Mouse (Mus musculus): Measurements from ENCODE around the gene Smpd3. TPM values are rescaled to one million over a fixed set of nuclear protein-coding genes. Genes with fewer than 3 reads are reported as not detected.

Smpd3 gene
- total RNA-seq, 1 experiment from 2014 or later, result 0.25 TPM

DNA sequence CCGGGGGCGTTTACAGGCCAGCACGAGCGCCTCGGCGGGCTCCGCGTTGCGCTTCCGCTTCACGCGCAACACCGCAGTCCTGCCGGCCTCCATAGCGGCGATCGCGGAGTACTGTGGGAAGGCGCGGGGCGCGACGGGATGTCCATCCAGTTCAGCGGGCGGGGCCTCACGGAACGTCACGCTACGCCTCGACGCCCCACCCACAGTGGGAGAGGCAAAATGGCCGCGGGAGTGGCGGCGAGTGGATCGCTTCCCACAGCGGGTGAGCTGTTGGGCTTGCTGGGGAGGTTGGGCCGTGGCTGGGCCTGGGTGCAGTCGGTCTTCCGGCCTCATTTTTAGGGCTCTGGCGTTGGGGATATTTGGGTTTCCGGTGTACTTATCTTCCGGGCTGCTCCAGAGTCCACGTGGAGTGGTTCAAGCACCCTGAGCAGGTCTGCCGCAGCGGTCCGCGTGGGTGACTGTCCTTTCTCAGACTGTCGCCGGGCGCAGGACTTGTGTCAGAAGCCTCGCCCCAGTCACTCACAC, 126.9 kb downstream of the Smpd3 start, which contains the start of the genes Slc7a6os and Prmt7:
Slc7a6os (minus strand) TSS at position 115 of the 525 bp plus-strand sequence.
Prmt7 (plus strand) TSS at position 116 of the 525 bp plus-strand sequence.
- peak; percentile 96 to 98 for ATAC-seq (replicated peaks in 1 of 2; ENCODE audit: insufficient read depth in 1 of 2, low FRiP score in 2 of 2, low TSS enrichment in 1 of 2, low read depth in 1 of 2, poor library complexity in 2 of 2, severe bottlenecking in 2 of 2)

DNA sequence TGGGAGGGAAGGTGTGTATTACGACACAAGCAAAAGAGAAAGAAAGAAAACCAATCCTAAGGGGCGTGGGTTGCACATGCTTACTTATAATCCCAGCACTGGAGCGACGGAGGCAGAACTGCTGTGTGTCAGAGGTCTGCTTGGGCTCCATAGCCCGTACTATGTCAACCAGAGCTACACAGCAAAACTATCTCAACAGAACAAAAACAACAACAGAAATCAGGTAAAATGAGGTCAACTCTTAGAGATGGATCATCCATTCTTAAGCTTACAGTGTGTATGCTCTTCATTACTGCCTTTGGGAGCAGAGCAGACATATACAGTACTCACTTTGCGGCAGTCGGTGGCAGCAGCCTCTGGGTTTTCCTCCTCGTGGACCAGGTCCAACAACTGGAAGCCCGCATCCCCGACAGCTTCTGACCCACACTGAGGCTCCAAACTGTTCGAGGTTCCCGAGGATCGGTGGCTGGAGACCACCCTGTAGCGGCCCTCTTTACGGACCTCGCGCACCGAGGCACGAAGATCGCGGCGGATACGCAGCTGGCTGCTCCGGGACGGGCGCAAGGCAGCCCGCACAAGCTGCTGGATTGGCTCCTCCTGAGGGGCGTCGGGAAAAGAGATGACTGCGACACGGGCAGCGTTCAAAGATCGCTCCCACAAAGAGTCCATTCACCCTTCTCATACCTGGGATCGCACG, 127.6 kb downstream of the Smpd3 start:
- peak; percentile 15 to 17; a peak in 3 of 4 replicates for ATAC-seq (replicated peaks in 1 of 2; ENCODE audit: insufficient read depth in 1 of 2, low FRiP score in 2 of 2, low TSS enrichment in 1 of 2, low read depth in 1 of 2, poor library complexity in 2 of 2, severe bottlenecking in 2 of 2)

Other genes with a start within 250 kb of the Smpd3 start
- gene Esrp2, start 201.0 kb downstream of the Smpd3 start, total RNA-seq (2017), result not detected in 2 replicates
- 7.9 and 16.3 TPM in 2 replicates for gene Pla2g15, start 187.6 kb downstream of the Smpd3 start, total RNA-seq (2017)
- gene Slc7a6, start 169.1 kb downstream of the Smpd3 start, total RNA-seq (2017), result 21.6 and 23.8 TPM in 2 replicates
- gene Slc7a6os, start 127.1 kb downstream of the Smpd3 start, total RNA-seq (2017), result 42.8 and 50.0 TPM in 2 replicates
- gene Prmt7, start 127.1 kb downstream of the Smpd3 start, total RNA-seq (2017), result 26.3 and 34.3 TPM in 2 replicates
- gene Zfp90, start 77.3 kb upstream of the Smpd3 start, total RNA-seq (2017), result 16.1 and 18.6 TPM in 2 replicates
- not detected in 2 replicates for gene 6030452D12Rik, start 162.5 kb upstream of the Smpd3 start, total RNA-seq (2017)
- gene Cdh3, start 172.9 kb upstream of the Smpd3 start, total RNA-seq (2017), result not detected in 2 replicates
- 11.4 and 20.0 TPM in 2 replicates for gene Gm10073, start 235.5 kb upstream of the Smpd3 start, total RNA-seq (2017)

All from hematopoietic stem cell, adult 5-6 weeks (primary cell).